Mouse (Mus musculus) right cerebral cortex, adult 18-20 months (tissue): ENCODE measurements at regions not wholly inside any gene's neighbourhood (a gene's known extent, or its start where the extent isn't known, plus 50 kb on each side); places are given as distances from the start of the nearest gene placed in this dataset.

Experiments used
- DNase-seq: peaks from one replicate; pipeline ENCODE4 v3.0.0; 2022; ENCODE audit warnings: mixed read lengths

- no peak for DNase-seq
Observed at GRCm38 (mm10) chr10:51970113-51970512, 52.2 kb upstream of the Vgll2 start.
